Mouse (Mus musculus): ENCODE data around the gene Igflr1. TPM values are rescaled to one million over a fixed set of nuclear protein-coding genes. Genes with fewer than 3 reads are reported as not detected.
A peak's percentile ranks its signal among the peaks of the same experiment; 100 is the strongest.

Igflr1 gene
- total and polyA plus RNA-seq, 2 experiments from 2014 or later: 1.9 to 3.1 TPM

DNA sequence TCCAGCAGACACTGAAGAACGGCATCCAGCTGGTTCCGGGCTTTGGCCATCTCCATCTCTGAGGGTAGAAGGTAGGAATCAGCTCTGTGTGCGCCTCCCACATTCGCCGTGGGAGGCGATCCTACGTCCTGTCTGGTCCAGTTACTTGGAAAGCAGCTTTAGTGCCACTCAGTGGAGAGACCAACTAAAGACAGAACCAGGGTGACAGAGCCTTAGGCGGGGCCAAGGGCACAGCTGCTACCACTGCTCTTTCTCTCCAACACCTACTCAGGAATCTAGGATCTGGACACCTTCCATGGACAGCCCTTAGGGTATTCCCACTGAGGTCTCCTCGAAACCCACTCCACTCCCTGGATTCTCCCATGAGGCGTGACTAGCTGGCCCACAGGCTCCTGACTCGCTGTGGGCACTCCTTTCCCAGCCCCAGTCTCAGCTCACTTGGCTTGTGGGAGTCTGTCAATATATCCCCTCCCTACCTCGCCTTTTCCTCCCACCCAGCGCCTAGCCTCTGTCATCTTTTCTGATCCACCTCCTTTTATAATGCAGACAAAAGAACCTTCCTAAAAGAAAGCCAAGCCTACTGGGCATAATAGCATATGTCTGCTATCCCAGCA is 7.2 kb upstream of the Igflr1 start:
- Histone ChIP-seq H3K27ac (ENCODE audit: low read depth, low read length) (no peak overlapping the region), H3K4me2 (ENCODE audit: low read depth, low read length, poor library complexity, severe bottlenecking) (peak overlapping the region; percentile 92), H3K4me3 (ENCODE audit: low read depth, low read length) (no peak overlapping the region), H3K27me3 (ENCODE audit: insufficient read depth, low read length) (no peaks in the 10 kb centered on the region), H3K4me1 (ENCODE audit: insufficient read depth, low read length) (peaks cover 9% of the 10 kb centered on the region; the same call in 1 of the 2 replicates), H3K9me3 (ENCODE audit: low read length) (no peaks in the 10 kb centered on the region), H3K9ac (replicated peaks; ENCODE audit: low read length, poor library complexity, severe bottlenecking) (no peak overlapping the region), H3K36me3 (ENCODE audit: insufficient read depth, low read length) (peaks cover 20% of the 10 kb centered on the region)
- no peak for DNase-seq (ENCODE audit: low spot score)
- 91% methylated on average over 13 of the region's 13 CpGs for WGBS
- TF ChIP-seq CTCF (IDR thresholded peaks at IDR 0.05): no peak
- ATAC-seq (ENCODE audit: low FRiP score): no peak

- peak overlapping the region; percentile 57 for H3K4me3 ChIP-seq (ENCODE audit: low read depth, low read length)
- DNase-seq (ENCODE audit: low spot score): no peak
- peak overlapping the region; percentile 92 for H3K4me2 ChIP-seq (ENCODE audit: low read depth, low read length, poor library complexity, severe bottlenecking)
- no peaks in the 10 kb centered on the region for H3K27me3 ChIP-seq (ENCODE audit: insufficient read depth, low read length)
- 0 out of 2 replicates have a peak, but pooled peaks cover under 1% of the 10 kb centered on the region for H3K4me1 ChIP-seq (ENCODE audit: insufficient read depth, low read length)
- H3K9me3 ChIP-seq (ENCODE audit: low read length): no peaks in the 10 kb centered on the region
- peak overlapping the region; percentile 51; the same call in 1 of the 2 replicates for H3K27ac ChIP-seq (ENCODE audit: low read depth, low read length)
- H3K9ac ChIP-seq (replicated peaks; ENCODE audit: low read length, poor library complexity, severe bottlenecking): peak overlapping the region; percentile 79
- no peak for ATAC-seq (ENCODE audit: low FRiP score)
- TF ChIP-seq CTCF (IDR thresholded peaks at IDR 0.05): no peak
- peaks cover 20% of the 10 kb centered on the region for H3K36me3 ChIP-seq (ENCODE audit: insufficient read depth, low read length)
- WGBS: 18% methylated on average over 12 of the region's 12 CpGs
Observed at GRCm38 (mm10) chr7:30558656-30559442, 6.4 kb upstream of the Igflr1 start.

DNA sequence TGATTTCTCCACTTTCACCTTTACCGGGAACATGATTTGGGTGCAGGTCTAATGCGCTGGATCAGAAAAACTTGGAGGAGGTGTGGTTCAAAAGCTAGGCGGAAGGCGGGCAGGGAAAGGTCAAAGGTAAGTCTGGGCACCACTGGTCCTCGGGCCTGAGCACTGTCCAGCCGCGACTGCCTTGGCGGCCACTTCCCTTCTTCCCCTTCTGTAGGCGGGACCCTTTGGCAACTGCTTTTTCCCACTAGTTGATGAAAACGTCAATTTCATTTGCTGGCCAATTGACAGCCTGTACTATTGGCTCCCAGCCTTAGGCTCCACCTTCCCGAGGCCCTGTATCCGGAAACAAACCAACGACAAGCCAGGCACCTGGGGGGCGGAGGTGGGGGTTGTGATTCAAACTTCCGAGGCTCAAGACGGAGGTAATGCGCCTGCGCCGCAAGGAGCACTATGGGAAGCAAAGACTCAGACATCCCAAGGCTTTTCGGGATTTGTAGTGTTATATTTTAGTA is 5.7 kb upstream of the Igflr1 start, which contains the start of gene Lin37:
Gene Lin37, minus strand, starts transcription at position 396 of the 512 bp plus-strand sequence.
- no peaks in the 10 kb centered on the region for H3K27me3 ChIP-seq (ENCODE audit: insufficient read depth, low read length)
- H3K4me3 ChIP-seq (ENCODE audit: low read depth, low read length): peak within 1 kb of the TSS; percentile 57
- peaks cover 18% of the 10 kb centered on the region for H3K36me3 ChIP-seq (ENCODE audit: insufficient read depth, low read length)
- DNase-seq (ENCODE audit: low spot score): peak; percentile 99
- H3K4me2 ChIP-seq (ENCODE audit: low read depth, low read length, poor library complexity, severe bottlenecking): peak within 1 kb of the TSS; percentile 92
- H3K4me1 ChIP-seq (ENCODE audit: insufficient read depth, low read length): no peaks in the 10 kb centered on the region
- peak; percentile 87 for ATAC-seq (ENCODE audit: low FRiP score)
- WGBS: under 1% methylated on average over 20 of the region's 20 CpGs
- H3K9me3 ChIP-seq (ENCODE audit: low read length): no peaks in the 10 kb centered on the region
- no peak for TF ChIP-seq CTCF (IDR thresholded peaks at IDR 0.05)
- H3K27ac ChIP-seq (ENCODE audit: low read depth, low read length): peak within 1 kb of the TSS; percentile 51; the same call in 1 of the 2 replicates
- peak within 1 kb of the TSS; percentile 79 for H3K9ac ChIP-seq (replicated peaks; ENCODE audit: low read length, poor library complexity, severe bottlenecking)

DNA sequence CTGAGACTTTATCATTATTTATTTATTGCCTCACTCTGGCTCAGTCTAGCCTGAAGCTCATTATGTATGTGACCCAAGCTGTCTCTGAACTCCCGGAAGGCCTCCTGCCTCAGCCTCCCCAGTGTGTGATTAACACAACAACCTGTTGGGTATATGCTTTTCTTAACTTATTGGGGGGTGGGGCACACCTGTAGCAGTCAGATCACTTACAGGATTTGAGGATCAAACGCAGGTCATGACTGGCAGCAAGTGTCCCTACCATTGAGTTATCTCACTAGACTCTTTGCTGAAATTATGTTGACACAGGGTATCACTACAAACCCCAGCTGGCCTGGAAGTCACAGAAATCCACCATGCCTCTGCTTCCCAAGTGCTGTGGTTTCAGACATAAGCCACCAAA is 4.9 kb upstream of the Igflr1 start:
- Histone ChIP-seq H3K27me3 (ENCODE audit: insufficient read depth, low read length) (no peaks in the 10 kb centered on the region), H3K9ac (replicated peaks; ENCODE audit: low read length, poor library complexity, severe bottlenecking) (no peak overlapping the region), H3K4me2 (ENCODE audit: low read depth, low read length, poor library complexity, severe bottlenecking) (peak overlapping the region; percentile 92; the same call in 1 of the 2 replicates), H3K27ac (ENCODE audit: low read depth, low read length) (no peak overlapping the region), H3K9me3 (ENCODE audit: low read length) (no peaks in the 10 kb centered on the region), H3K4me1 (ENCODE audit: insufficient read depth, low read length) (no peaks in the 10 kb centered on the region), H3K36me3 (ENCODE audit: insufficient read depth, low read length) (peaks cover 14% of the 10 kb centered on the region), H3K4me3 (ENCODE audit: low read depth, low read length) (no peak overlapping the region)
- no peak for TF ChIP-seq CTCF (IDR thresholded peaks at IDR 0.05)
- DNase-seq (ENCODE audit: low spot score): no peak
- WGBS: 54% methylated on average over 2 of the region's 2 CpGs
- no peak for ATAC-seq (ENCODE audit: low FRiP score)

DNA sequence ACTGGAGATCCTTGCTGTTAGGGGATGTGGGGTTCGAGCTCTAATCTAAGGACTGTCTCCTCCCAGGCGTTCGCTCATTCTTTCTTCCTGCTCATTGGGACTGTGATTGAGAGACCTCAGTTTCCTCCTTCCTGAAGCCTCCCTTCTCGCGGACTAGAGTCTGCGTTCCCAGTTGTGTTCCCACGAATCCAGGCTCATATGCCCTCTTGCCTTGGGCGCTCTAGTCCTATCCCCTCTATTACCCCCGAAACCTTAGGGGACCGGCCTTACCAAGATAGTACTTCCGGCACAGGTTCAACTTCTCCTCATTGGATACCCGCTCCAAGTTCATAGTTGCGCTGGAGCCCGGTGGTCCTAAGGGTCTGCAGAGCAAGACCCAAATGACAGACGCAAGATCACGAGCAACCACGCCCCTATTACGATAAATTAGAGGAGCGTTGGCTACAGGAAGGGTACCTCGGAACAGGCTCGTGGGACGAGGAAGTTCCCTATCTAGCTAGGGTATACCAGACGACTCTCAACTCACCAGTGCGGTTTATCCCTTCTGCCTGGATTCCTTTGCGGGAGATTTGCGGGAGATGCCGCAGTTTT is 2.6 kb upstream of the Igflr1 start:
- DNase-seq (ENCODE audit: low spot score): peak; percentile 21

More for the DNA sequence above, 2.6 kb upstream of the Igflr1 start:
- H3K9ac ChIP-seq (replicated peaks; ENCODE audit: low read length, poor library complexity, severe bottlenecking): peak overlapping the region; percentile 55
- H3K4me2 ChIP-seq (ENCODE audit: low read depth, low read length, poor library complexity, severe bottlenecking): peak overlapping the region; percentile 79
- no peaks in the 10 kb centered on the region for H3K4me1 ChIP-seq (ENCODE audit: insufficient read depth, low read length)
- H3K27ac ChIP-seq (ENCODE audit: low read depth, low read length): 0 out of 2 replicates have a peak overlapping the region, but pooled peaks have one; percentile 18
- H3K4me3 ChIP-seq (ENCODE audit: low read depth, low read length): peak overlapping the region; percentile 63
- no peak for TF ChIP-seq CTCF (IDR thresholded peaks at IDR 0.05)
- 0 out of 2 replicates have a peak, but pooled peaks have one; percentile 0 for ATAC-seq (ENCODE audit: low FRiP score)
- peaks cover 19% of the 10 kb centered on the region for H3K36me3 ChIP-seq (ENCODE audit: insufficient read depth, low read length)
- 1% methylated on average over 27 of the region's 27 CpGs for WGBS
- no peaks in the 10 kb centered on the region for H3K27me3 ChIP-seq (ENCODE audit: insufficient read depth, low read length)
- no peaks in the 10 kb centered on the region for H3K9me3 ChIP-seq (ENCODE audit: low read length)
